Mouse (Mus musculus): ENCODE measurements around the gene Arhgap6. TPM values are rescaled to one million over a fixed set of nuclear protein-coding genes. Genes with fewer than 3 reads are reported as not detected.
A peak's percentile ranks its signal among the peaks of the same experiment; 100 is the strongest.

The Arhgap6 gene
- polyA plus RNA-seq (2015; fragmentation: Nextera tagmentation; extraction: Ambion mirVana), result 0.46 and 0.47 TPM in 2 replicates

GRCm38 (mm10) chrX:168794974-168795858 lies at the start of gene Arhgap6:
Gene Arhgap6 (plus strand): TSS chrX:168795099.
- peak within 1 kb of the TSS; percentile 30; the same call in 1 of the 2 replicates for H3K9ac ChIP-seq
- H3K4me2 ChIP-seq, result peak within 1 kb of the TSS; percentile 80
- H3K9me3 ChIP-seq (replicated peaks), result no peaks in the 10 kb centered on the region
- no peak within 1 kb of the TSS for H3K27ac ChIP-seq
- WGBS, result 19% methylated on average over 43 of the region's 48 CpGs
- H3K4me3 ChIP-seq, result peak within 1 kb of the TSS; percentile 40
- ATAC-seq, result peak; percentile 71
- peaks cover 54% of the 10 kb centered on the region for H3K27me3 ChIP-seq
- H3K4me1 ChIP-seq, result peaks cover 6% of the 10 kb centered on the region; the same call in 1 of the 2 replicates
- no peaks in the 10 kb centered on the region for H3K36me3 ChIP-seq (ENCODE audit: poor library complexity, severe bottlenecking)

GRCm38 (mm10) chrX:168747011-168747410 lies 47.9 kb upstream of the Arhgap6 start:
- H3K9me3 ChIP-seq (replicated peaks), result no peaks in the 10 kb centered on the region
- H3K4me3 ChIP-seq, result no peak overlapping the region
- ATAC-seq, result no peak
- 50% methylated on average over 2 of the region's 2 CpGs for WGBS
- H3K4me1 ChIP-seq, result no peaks in the 10 kb centered on the region
- no peak overlapping the region for H3K4me2 ChIP-seq
- no peak overlapping the region for H3K27ac ChIP-seq
- H3K27me3 ChIP-seq, result no peaks in the 10 kb centered on the region
- no peak overlapping the region for H3K9ac ChIP-seq
- no peaks in the 10 kb centered on the region for H3K36me3 ChIP-seq (ENCODE audit: poor library complexity, severe bottlenecking)

- no peaks in the 10 kb centered on the region for H3K9me3 ChIP-seq (replicated peaks)
- H3K4me2 ChIP-seq, result peak overlapping the region; percentile 80
- peak; percentile 71 for ATAC-seq
- H3K27ac ChIP-seq, result no peak overlapping the region
- H3K36me3 ChIP-seq (ENCODE audit: poor library complexity, severe bottlenecking), result no peaks in the 10 kb centered on the region
- peak overlapping the region; percentile 40 for H3K4me3 ChIP-seq
- WGBS, result 19% methylated on average over 52 of the region's 55 CpGs
- H3K27me3 ChIP-seq, result peaks cover 54% of the 10 kb centered on the region
- peaks cover 6% of the 10 kb centered on the region; the same call in 1 of the 2 replicates for H3K4me1 ChIP-seq
- peak overlapping the region; percentile 30 for H3K9ac ChIP-seq
Measured at GRCm38 (mm10) chrX:168795859-168796848, 1.3 kb downstream of the Arhgap6 start.

- Histone ChIP-seq H3K4me3 (no peak overlapping the region), H3K27me3 (no peaks in the 10 kb centered on the region; the same call in 1 of the 2 replicates), H3K4me1 (no peaks in the 10 kb centered on the region), H3K36me3 (ENCODE audit: poor library complexity, severe bottlenecking) (no peaks in the 10 kb centered on the region), H3K27ac (no peak overlapping the region), H3K9ac (no peak overlapping the region), H3K9me3 (replicated peaks) (no peaks in the 10 kb centered on the region), H3K4me2 (no peak overlapping the region)
- WGBS, result 96% methylated on average over 2 of the region's 2 CpGs
- ATAC-seq, result no peak
Measured at GRCm38 (mm10) chrX:168804677-168805076, 9.8 kb downstream of the Arhgap6 start.

GRCm38 (mm10) chrX:168810513-168811265 lies 15.8 kb downstream of the Arhgap6 start:
- no peak overlapping the region for H3K4me3 ChIP-seq

GRCm38 (mm10) chrX:168818858-168819257 lies 24.0 kb downstream of the Arhgap6 start:
- H3K4me3 ChIP-seq, result no peak overlapping the region
- no peak for ATAC-seq
- no peak overlapping the region for H3K9ac ChIP-seq
- H3K4me2 ChIP-seq, result no peak overlapping the region
- WGBS, result 66% methylated on average over 3 of the region's 3 CpGs
- no peak overlapping the region for H3K27ac ChIP-seq
- H3K9me3 ChIP-seq (replicated peaks), result no peaks in the 10 kb centered on the region
- H3K4me1 ChIP-seq, result no peaks in the 10 kb centered on the region
- H3K36me3 ChIP-seq (ENCODE audit: poor library complexity, severe bottlenecking), result no peaks in the 10 kb centered on the region
- no peaks in the 10 kb centered on the region; the same call in 1 of the 2 replicates for H3K27me3 ChIP-seq

More at GRCm38 (mm10) chrX:168810513-168811265, 15.8 kb downstream of the Arhgap6 start:
- WGBS, result 70% methylated on average over 3 of the region's 3 CpGs
- no peak for ATAC-seq
- no peaks in the 10 kb centered on the region for H3K9me3 ChIP-seq (replicated peaks)
- H3K27me3 ChIP-seq, result no peaks in the 10 kb centered on the region; the same call in 1 of the 2 replicates
- H3K4me2 ChIP-seq, result no peak overlapping the region
- no peaks in the 10 kb centered on the region for H3K36me3 ChIP-seq (ENCODE audit: poor library complexity, severe bottlenecking)
- no peaks in the 10 kb centered on the region for H3K4me1 ChIP-seq
- H3K9ac ChIP-seq, result no peak overlapping the region
- H3K27ac ChIP-seq, result no peak overlapping the region

GRCm38 (mm10) chrX:168824166-168824565 lies 29.3 kb downstream of the Arhgap6 start:
- H3K27ac ChIP-seq, result no peak overlapping the region
- WGBS, result 85% methylated on average over 2 of the region's 2 CpGs
- no peak for ATAC-seq
- no peaks in the 10 kb centered on the region for H3K9me3 ChIP-seq (replicated peaks)
- no peak overlapping the region for H3K4me3 ChIP-seq
- H3K9ac ChIP-seq, result no peak overlapping the region
- H3K36me3 ChIP-seq (ENCODE audit: poor library complexity, severe bottlenecking), result no peaks in the 10 kb centered on the region
- no peaks in the 10 kb centered on the region; the same call in 1 of the 2 replicates for H3K27me3 ChIP-seq
- no peak overlapping the region for H3K4me2 ChIP-seq
- H3K4me1 ChIP-seq, result no peaks in the 10 kb centered on the region

DNA sequence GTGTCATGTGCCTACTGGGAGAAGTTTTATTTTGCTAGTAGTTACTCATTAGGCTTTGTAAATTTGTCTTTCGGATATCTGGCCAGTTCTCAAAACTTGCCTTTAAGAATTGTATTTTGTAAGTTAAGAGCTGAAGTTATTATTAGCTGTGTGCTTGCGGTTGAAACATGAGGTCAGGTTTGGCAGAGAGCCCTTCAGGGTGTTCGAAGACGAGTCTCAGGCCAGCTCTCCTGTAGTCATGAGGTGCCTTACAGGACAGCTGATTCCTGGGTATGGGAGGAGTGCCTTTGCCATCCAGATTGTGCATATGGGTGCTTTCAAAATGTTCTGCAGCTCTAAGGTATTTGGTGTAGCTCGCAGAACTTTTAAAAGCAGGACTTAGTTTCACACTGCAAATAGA lies 37.4 kb downstream of the Arhgap6 start:
- no peak overlapping the region for H3K9ac ChIP-seq
- ATAC-seq, result no peak
- no peaks in the 10 kb centered on the region; the same call in 1 of the 2 replicates for H3K27me3 ChIP-seq
- H3K36me3 ChIP-seq (ENCODE audit: poor library complexity, severe bottlenecking), result no peaks in the 10 kb centered on the region
- H3K4me2 ChIP-seq, result no peak overlapping the region
- H3K9me3 ChIP-seq (replicated peaks), result no peaks in the 10 kb centered on the region
- WGBS, result 93% methylated on average over 5 of the region's 5 CpGs
- H3K4me3 ChIP-seq, result no peak overlapping the region
- H3K4me1 ChIP-seq, result no peaks in the 10 kb centered on the region
- H3K27ac ChIP-seq, result no peak overlapping the region

- no peak for ATAC-seq
- Histone ChIP-seq H3K9me3 (replicated peaks) (no peaks in the 10 kb centered on the region), H3K4me2 (no peak overlapping the region), H3K9ac (no peak overlapping the region), H3K36me3 (ENCODE audit: poor library complexity, severe bottlenecking) (no peaks in the 10 kb centered on the region), H3K4me1 (no peaks in the 10 kb centered on the region), H3K27ac (no peak overlapping the region), H3K4me3 (no peak overlapping the region), H3K27me3 (no peaks in the 10 kb centered on the region)
Measured at GRCm38 (mm10) chrX:168848062-168848461, 53.2 kb downstream of the Arhgap6 start.

GRCm38 (mm10) chrX:168874688-168875087 lies 79.8 kb downstream of the Arhgap6 start:
- H3K4me2 ChIP-seq, result no peak overlapping the region
- no peaks in the 10 kb centered on the region for H3K36me3 ChIP-seq (ENCODE audit: poor library complexity, severe bottlenecking)
- no peak overlapping the region for H3K4me3 ChIP-seq
- ATAC-seq, result no peak
- no peak overlapping the region for H3K9ac ChIP-seq
- no peak overlapping the region for H3K27ac ChIP-seq
- no peaks in the 10 kb centered on the region for H3K4me1 ChIP-seq
- no peaks in the 10 kb centered on the region for H3K27me3 ChIP-seq
- 60% methylated on average over 1 of the region's 1 CpGs for WGBS
- H3K9me3 ChIP-seq (replicated peaks), result no peaks in the 10 kb centered on the region

DNA sequence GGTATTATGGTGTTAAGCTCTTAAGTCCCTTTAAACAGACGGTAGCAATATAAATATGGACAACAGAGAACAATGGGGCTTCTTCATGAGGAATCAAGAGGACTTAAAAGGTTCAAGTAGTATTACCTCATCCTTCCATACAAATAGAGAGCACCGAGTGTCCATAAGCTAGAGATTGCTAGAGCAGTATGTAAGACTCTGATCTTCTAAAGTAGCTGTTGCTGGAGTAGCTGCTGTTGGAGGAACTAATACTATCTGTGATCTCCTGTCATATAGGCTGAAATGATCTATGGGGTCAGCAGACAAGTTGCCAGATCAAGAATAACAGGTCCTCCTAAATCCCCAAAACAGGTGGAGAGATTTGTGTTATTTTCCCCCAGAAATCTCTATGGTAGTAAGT lies 108.7 kb downstream of the Arhgap6 start:
- H3K9ac ChIP-seq, result no peak overlapping the region
- no peaks in the 10 kb centered on the region for H3K4me1 ChIP-seq
- no peaks in the 10 kb centered on the region for H3K27me3 ChIP-seq
- no peak overlapping the region for H3K4me2 ChIP-seq
- 70% methylated on average over 2 of the region's 2 CpGs for WGBS
- H3K27ac ChIP-seq, result no peak overlapping the region
- no peak for ATAC-seq
- no peak overlapping the region for H3K4me3 ChIP-seq
- H3K9me3 ChIP-seq (replicated peaks), result no peaks in the 10 kb centered on the region
- H3K36me3 ChIP-seq (ENCODE audit: poor library complexity, severe bottlenecking), result no peaks in the 10 kb centered on the region

Measured in forebrain, embryonic 13.5 days (tissue).